Mouse (Mus musculus) C2C12 (cell line): ENCODE measurements around the gene Slc30a7. TPM values are rescaled to one million over a fixed set of nuclear protein-coding genes. Genes with fewer than 3 reads are reported as not detected.

Experiments used
- H3K27me3 ChIP-seq: one replicate; pipeline ENCODE4 v1.6.1; 2011; ENCODE audit not compliant: control insufficient read depth, insufficient read depth, insufficient read length
- H3K36me3 ChIP-seq: one replicate; pipeline ENCODE4 v1.6.1; 2011; ENCODE audit not compliant: control insufficient read depth, insufficient read depth
- H3K4me3 ChIP-seq: one replicate; pipeline ENCODE4 v1.5.1; 2011; ENCODE audit warnings: mild to moderate bottlenecking, control low read depth; ENCODE audit not compliant: poor library complexity, insufficient read depth, severe bottlenecking
- H3K79me2 ChIP-seq: one replicate; pipeline ENCODE4 v1.6.1; 2011; ENCODE audit not compliant: control insufficient read depth, insufficient read depth
- H3K79me3 ChIP-seq: one replicate; pipeline ENCODE4 v1.6.1; 2011; ENCODE audit warnings: low read depth, control low read depth
- H3ac ChIP-seq: one replicate; pipeline ENCODE3; 2011; ENCODE audit warnings: low read depth; ENCODE audit not compliant: control insufficient read depth, insufficient read length
- CEBPB ChIP-seq: IDR thresholded peaks from one replicate; pipeline ENCODE4 v1.6.1; 2011; ENCODE audit warnings: low read depth, mild to moderate bottlenecking, control low read depth, moderate library complexity
- CTCF ChIP-seq: IDR thresholded peaks from one replicate; pipeline ENCODE4 v1.5.1; 2011; ENCODE audit not compliant: control insufficient read depth, insufficient read depth, insufficient read length
- FOSL1 ChIP-seq: IDR thresholded peaks from one replicate; pipeline ENCODE4 v1.8.0; 2011; ENCODE audit warnings: mild to moderate bottlenecking, low read length; ENCODE audit not compliant: poor library complexity, insufficient read depth, severe bottlenecking
- MAX ChIP-seq: IDR thresholded peaks from one replicate; pipeline ENCODE4 v1.6.1; 2011; ENCODE audit warnings: mild to moderate bottlenecking, control low read depth
- MYOD1 ChIP-seq: IDR thresholded peaks from one replicate; pipeline ENCODE4 v1.6.1; 2011; ENCODE audit warnings: low read depth; ENCODE audit not compliant: control insufficient read depth, insufficient read length
- MYOG ChIP-seq: IDR thresholded peaks from one replicate; pipeline ENCODE4 v1.6.1; 2011; ENCODE audit not compliant: control insufficient read depth, insufficient read length; ENCODE audit errors: extremely low read depth
- USF1 ChIP-seq: IDR thresholded peaks from one replicate; pipeline ENCODE4 v1.6.1; 2011; ENCODE audit warnings: low read depth, mild to moderate bottlenecking, control low read depth, moderate library complexity
- polyA plus RNA-seq: library from polyadenylated mRNA; unstranded; fragments of >200 nt; fragmentation: generic; extraction: Trizol; gene quantifications from one replicate; pipeline ENCODE4 v1.2.1, GENCODE M21; 2012; ENCODE audit warnings: missing spikeins

Slc30a7 gene
- polyA plus RNA-seq, 1 experiment, result 7.9 TPM

GRCm38 (mm10) chr3:116033218-116033870 lies 26.1 kb upstream of the Slc30a7 start:
- Histone ChIP-seq H3K27me3 (no peaks in the 10 kb centered on the region), H3K4me3 (no peak overlapping the region), H3K36me3 (peaks cover 4% of the 10 kb centered on the region), H3K79me2 (no peaks in the 10 kb centered on the region), H3ac (no peak overlapping the region), H3K79me3 (no peaks in the 10 kb centered on the region)
- no peak for TF ChIP-seq USF1
- TF ChIP-seq FOSL1, result no peak
- no peak for TF ChIP-seq MYOD1
- no peak for TF ChIP-seq CTCF
- no peak for TF ChIP-seq CEBPB
- TF ChIP-seq MAX, result no peak
- no peak for TF ChIP-seq MYOG

- no peaks in the 10 kb centered on the region for H3K27me3 ChIP-seq
- H3K36me3 ChIP-seq, result peaks cover 20% of the 10 kb centered on the region
- H3K79me3 ChIP-seq, result no peaks in the 10 kb centered on the region
- H3ac ChIP-seq, result no peak overlapping the region
- TF ChIP-seq MAX (no peak), CEBPB (no peak), USF1 (no peak), CTCF (no peak), MYOG (no peak), MYOD1 (no peak), FOSL1 (no peak)
- H3K4me3 ChIP-seq, result no peak overlapping the region
- no peaks in the 10 kb centered on the region for H3K79me2 ChIP-seq
Observed at GRCm38 (mm10) chr3:116030152-116030788, 23.1 kb upstream of the Slc30a7 start.

GRCm38 (mm10) chr3:116026996-116027395 lies 19.8 kb upstream of the Slc30a7 start:
- no peak overlapping the region for H3K4me3 ChIP-seq
- no peak overlapping the region for H3ac ChIP-seq
- H3K36me3 ChIP-seq, result peaks cover 20% of the 10 kb centered on the region
- no peaks in the 10 kb centered on the region for H3K79me2 ChIP-seq
- no peak for TF ChIP-seq MYOD1
- no peak for TF ChIP-seq MYOG
- no peak for TF ChIP-seq FOSL1
- TF ChIP-seq USF1, result no peak
- no peak for TF ChIP-seq CEBPB
- TF ChIP-seq MAX, result no peak
- no peak for TF ChIP-seq CTCF
- H3K79me3 ChIP-seq, result no peaks in the 10 kb centered on the region
- no peaks in the 10 kb centered on the region for H3K27me3 ChIP-seq

- no peak overlapping the region for H3ac ChIP-seq
- H3K79me2 ChIP-seq, result no peaks in the 10 kb centered on the region
- H3K36me3 ChIP-seq, result peaks cover 20% of the 10 kb centered on the region
- TF ChIP-seq CEBPB (no peak), USF1 (no peak), MYOG (no peak), MYOD1 (no peak), MAX (no peak), CTCF (no peak), FOSL1 (no peak)
- no peak overlapping the region for H3K4me3 ChIP-seq
- no peaks in the 10 kb centered on the region for H3K79me3 ChIP-seq
- H3K27me3 ChIP-seq, result no peaks in the 10 kb centered on the region
Observed at GRCm38 (mm10) chr3:116025701-116026100, 18.5 kb upstream of the Slc30a7 start.

- Histone ChIP-seq H3ac (no peak overlapping the region), H3K79me3 (no peaks in the 10 kb centered on the region), H3K27me3 (no peaks in the 10 kb centered on the region), H3K79me2 (no peaks in the 10 kb centered on the region), H3K4me3 (no peak overlapping the region), H3K36me3 (peaks cover 20% of the 10 kb centered on the region)
- TF ChIP-seq CEBPB, result no peak
- TF ChIP-seq MYOD1, result no peak
- no peak for TF ChIP-seq MAX
- TF ChIP-seq CTCF, result no peak
- no peak for TF ChIP-seq USF1
- no peak for TF ChIP-seq MYOG
- TF ChIP-seq FOSL1, result no peak
Observed at GRCm38 (mm10) chr3:116024669-116025068, 17.5 kb upstream of the Slc30a7 start.
